Mouse (Mus musculus): ENCODE data around the gene Mastl. TPM values are rescaled to one million over a fixed set of nuclear protein-coding genes. Genes with fewer than 3 reads are reported as not detected.

The Mastl gene
- 11.8 TPM for polyA plus RNA-seq (2021)

DNA sequence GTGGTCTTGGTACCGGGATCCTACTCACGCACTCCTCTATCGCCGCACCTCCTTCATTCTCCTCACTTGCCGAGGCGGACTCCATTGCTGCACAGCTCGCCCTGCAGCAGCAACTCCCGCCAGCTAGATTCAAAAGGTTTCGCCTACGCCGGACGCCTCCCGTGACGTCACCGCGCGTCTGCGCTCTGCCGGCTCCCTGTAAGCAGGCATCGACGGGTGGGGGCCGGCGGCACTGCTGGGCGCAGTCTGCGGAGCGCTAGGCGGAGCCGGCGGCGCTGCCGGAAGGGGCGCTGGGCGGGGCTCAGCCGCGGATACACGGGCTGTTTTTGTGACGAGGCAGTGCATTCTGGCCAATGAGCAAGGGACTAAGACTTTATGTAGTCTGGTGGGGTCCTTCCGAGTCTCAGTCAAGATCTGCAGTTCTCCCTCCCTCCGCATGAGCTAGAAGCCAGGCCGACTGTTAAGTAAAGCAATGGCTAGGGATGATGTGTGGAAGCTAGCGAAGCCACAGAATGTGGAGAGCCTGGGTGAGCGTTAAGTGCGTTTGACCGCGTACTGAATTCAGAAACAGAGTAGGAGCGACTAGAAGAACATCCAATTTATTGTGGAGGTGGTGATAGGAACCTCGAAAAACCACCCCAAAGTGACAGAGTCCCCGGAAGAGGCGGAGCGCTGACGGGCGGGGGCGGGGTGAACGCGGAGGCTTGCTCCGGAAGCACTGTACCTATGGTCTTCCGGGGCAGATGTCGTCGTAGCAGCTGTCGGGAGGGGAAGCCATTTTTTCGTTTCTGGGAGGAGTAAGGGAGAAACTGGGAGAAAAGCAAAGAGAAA, at the start of gene Mastl, which contains the start of gene Yme1l1:
Gene Mastl, minus strand, starts transcription at position 248 of the 831 bp plus-strand sequence.
Gene Yme1l1, plus strand, starts transcription at position 593 of the 831 bp plus-strand sequence.
- ATAC-seq: peak; percentile 99
- CTCF ChIA-PET: interaction anchor here (1.6 kb wide), 1 partner anchor 14 kb away, joined by 6 read pairs; no protein-coding TSS in a partner anchor
- H3K27me3 ChIP-seq: no peaks in the 10 kb centered on the region
- in situ Hi-C loops (cut with MboI; ENCODE audit: low pct_unique_long_range_greater_than_20kb): loop anchor here (25.0 kb wide), 1 partner anchor 1306 kb away; no protein-coding TSS in a partner anchor
- peak; percentile 81 for DNase-seq (ENCODE audit: low read depth, low spot score)
- POLR2A ChIA-PET: interaction anchor here (0.9 to 1.0 kb wide), 2 partner anchors 9 to 84 kb away, joined by 3 to 4 read pairs; no protein-coding TSS in a partner anchor
- no peak for TF ChIP-seq CTCF (IDR thresholded peaks at IDR 0.05)

DNA sequence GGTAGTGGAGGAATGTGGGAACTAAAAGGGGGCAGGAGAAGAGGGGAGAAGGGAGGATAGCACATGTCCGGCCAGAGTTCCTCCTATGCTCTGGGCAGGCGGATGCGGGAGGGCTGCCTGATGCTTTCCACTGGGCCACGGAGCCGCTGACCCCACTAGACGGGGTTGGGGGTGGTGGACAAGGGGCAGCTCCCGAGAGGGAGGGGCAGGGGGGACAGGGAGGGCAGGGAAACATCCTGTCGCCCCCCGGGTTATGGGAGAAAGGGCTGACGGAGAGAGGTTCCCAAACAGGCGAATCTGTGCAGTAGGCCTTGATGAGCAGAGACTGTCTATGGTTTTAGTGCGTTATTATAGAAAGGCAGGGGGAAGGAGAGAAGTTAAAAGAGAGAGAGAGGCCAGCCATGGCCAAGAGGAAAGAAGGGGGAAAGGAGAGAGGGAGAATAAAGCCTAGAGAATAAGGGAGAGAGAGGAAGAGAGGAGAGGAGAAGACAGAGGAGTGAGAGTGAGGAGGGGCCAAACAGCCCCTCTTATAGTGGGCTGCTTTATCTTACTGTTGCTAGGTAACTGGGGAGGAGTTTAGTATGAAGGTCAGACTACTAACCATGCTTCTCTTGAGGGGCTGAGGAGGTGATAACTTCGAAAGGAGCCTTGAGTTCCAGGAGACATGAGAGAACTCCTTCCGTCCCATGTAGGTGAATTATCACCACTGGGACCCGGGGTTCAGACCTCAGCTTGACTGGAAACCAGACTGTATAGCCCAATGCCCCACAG, 47.3 kb upstream of the Mastl start:
- ATAC-seq (no peak), DNase-seq (ENCODE audit: low read depth, low spot score) (no peak)
- ChIA-PET CTCF (no interaction called here), POLR2A (no interaction called here)
- in situ Hi-C loops (cut with MboI; ENCODE audit: low pct_unique_long_range_greater_than_20kb): no loop called here
- no peaks in the 10 kb centered on the region for H3K27me3 ChIP-seq
- TF ChIP-seq CTCF (IDR thresholded peaks at IDR 0.05): no peak

DNA sequence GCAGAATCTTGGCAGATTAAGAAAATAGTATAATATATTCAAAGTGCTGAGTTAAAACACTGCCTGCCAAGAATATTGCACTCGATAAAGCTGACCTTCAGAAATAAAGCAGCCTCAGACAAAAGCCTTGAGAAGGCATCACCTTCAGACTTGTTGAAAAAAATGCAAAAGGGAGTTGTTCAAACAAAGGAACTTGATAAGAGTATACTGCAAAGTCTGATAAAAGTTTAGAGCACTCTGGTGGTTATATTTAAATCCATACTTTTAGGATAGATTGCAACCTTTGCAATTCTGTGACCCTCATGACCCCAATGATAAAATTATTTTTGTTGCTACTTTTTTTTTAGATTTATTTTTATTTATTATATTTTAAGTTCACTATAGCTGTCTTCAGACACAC, 45.2 kb upstream of the Mastl start:
- no peaks in the 10 kb centered on the region for H3K27me3 ChIP-seq
- no peak for DNase-seq (ENCODE audit: low read depth, low spot score)
- no peak for TF ChIP-seq CTCF (IDR thresholded peaks at IDR 0.05)
- ATAC-seq: no peak
- CTCF ChIA-PET: no interaction called here
- in situ Hi-C loops (cut with MboI; ENCODE audit: low pct_unique_long_range_greater_than_20kb): no loop called here
- POLR2A ChIA-PET: no interaction called here

DNA sequence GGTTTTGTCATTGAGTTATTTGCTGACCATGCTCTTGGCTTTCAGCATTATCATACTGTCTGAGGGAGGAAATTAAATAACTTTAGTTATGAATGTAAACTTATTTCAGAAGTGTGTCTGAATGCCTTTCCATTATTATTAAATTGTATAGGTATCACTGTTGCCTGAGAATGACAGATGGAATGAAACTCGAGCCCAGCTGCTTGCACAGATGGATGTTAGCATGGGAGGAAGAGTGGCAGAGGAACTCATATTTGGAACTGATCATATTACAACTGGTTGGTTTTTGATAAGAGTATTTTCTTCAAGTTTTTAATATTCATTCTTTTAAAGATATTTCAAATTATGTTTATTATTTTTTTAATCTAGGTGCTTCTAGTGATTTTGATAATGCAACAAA, 38.5 kb upstream of the Mastl start:
- ChIA-PET POLR2A (no interaction called here), CTCF (interaction anchor here (1.1 to 1.4 kb wide), 2 partner anchors 12 to 18 kb away, joined by 3 read pairs; no protein-coding TSS in a partner anchor)
- ATAC-seq: no peak
- in situ Hi-C loops (cut with MboI; ENCODE audit: low pct_unique_long_range_greater_than_20kb): no loop called here
- TF ChIP-seq CTCF (IDR thresholded peaks at IDR 0.05): no peak
- DNase-seq (ENCODE audit: low read depth, low spot score): no peak
- H3K27me3 ChIP-seq: no peaks in the 10 kb centered on the region

DNA sequence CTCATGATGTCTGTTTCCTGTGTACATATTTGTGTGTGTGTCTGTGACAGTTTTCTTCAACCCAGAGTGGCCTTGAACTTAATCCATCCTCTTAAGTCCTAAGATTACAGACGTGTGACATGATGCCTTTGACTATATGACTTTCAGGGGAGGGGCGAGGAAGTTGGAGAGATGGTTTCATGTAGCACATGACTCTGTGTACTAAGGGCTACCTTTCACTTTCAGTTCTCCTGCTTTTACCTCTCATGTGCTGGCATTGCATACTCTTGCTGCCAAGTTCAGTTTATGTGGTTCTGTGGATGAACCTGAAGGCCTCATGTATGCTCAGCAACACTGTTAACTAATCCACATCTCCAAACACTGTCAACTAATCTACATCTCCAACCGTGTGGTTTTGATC, 16.5 kb upstream of the Mastl start:
- DNase-seq (ENCODE audit: low read depth, low spot score) (no peak), ATAC-seq (no peak)
- H3K27me3 ChIP-seq: no peaks in the 10 kb centered on the region
- in situ Hi-C loops (cut with MboI; ENCODE audit: low pct_unique_long_range_greater_than_20kb): loop anchor here (25.0 kb wide), 1 partner anchor 1290 kb away; no protein-coding TSS in a partner anchor
- POLR2A ChIA-PET: no interaction called here
- CTCF ChIA-PET: no interaction called here
- no peak for TF ChIP-seq CTCF (IDR thresholded peaks at IDR 0.05)

DNA sequence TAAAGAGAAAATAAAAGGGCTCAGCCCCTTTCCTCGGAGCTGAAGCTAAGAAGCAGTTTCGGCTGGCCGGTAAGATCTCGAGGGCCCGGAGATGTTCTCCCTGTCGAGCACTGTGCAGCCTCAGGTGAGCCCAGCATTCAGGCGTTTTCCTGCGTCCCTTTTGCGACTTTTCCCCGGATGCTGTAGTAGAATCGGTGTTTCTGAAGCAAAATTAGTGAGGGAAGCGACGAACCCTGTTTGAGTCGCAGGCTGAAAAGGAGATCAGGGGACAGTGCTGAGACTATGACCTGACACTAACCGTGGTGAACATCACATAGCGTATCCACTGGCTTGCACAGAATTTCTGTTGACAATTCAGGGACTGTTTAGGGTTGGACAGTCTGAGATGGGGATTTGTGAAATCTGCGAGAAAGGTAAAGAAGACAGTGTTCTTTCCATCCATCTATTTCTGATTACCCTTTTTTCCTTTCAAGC, 821 bp upstream of the Mastl start:
- H3K27me3 ChIP-seq: no peaks in the 10 kb centered on the region
- in situ Hi-C loops (cut with MboI; ENCODE audit: low pct_unique_long_range_greater_than_20kb): loop anchor here (25.0 kb wide), 1 partner anchor 1306 kb away; no protein-coding TSS in a partner anchor
- ATAC-seq (no peak), DNase-seq (ENCODE audit: low read depth, low spot score) (no peak)
- CTCF ChIA-PET: no interaction called here
- TF ChIP-seq CTCF (IDR thresholded peaks at IDR 0.05): no peak
- POLR2A ChIA-PET: interaction anchor here (0.9 kb wide), 1 partner anchor 9 kb away, joined by 4 read pairs; no protein-coding TSS in a partner anchor

DNA sequence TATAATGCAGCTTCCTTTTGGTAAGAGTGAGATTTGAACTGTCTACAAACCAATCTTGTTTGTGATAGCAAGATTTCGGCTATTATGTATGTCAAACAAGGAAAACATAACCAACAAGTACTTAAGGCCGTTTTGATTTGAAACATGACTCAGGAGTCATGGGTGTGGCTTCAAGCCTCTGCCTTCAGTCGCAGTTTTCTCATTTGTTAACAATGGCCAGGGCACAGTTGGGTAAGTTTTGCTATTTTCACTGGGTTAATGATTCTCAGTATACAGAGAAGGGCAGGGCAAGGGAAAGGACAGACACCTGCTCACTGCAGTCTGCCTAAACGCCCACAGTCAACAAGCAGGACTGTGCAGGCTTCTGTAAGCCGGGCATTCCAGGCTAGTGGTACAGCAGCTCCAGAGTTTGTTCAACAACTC, 614 bp downstream of the Mastl start:
- in situ Hi-C loops (cut with MboI; ENCODE audit: low pct_unique_long_range_greater_than_20kb): loop anchor here (25.0 kb wide), 1 partner anchor 1307 kb away; no protein-coding TSS in a partner anchor
- ChIA-PET POLR2A (interaction anchor here (1.0 kb wide), 1 partner anchor 83 kb away, joined by 3 read pairs; no protein-coding TSS in a partner anchor), CTCF (interaction anchor here (0.8 to 1.6 kb wide), 2 partner anchors 12 to 14 kb away, joined by 3 to 6 read pairs; no protein-coding TSS in a partner anchor)
- DNase-seq (ENCODE audit: low read depth, low spot score) (peak; percentile 41), ATAC-seq (peak; percentile 67)
- no peak for TF ChIP-seq CTCF (IDR thresholded peaks at IDR 0.05)
- no peaks in the 10 kb centered on the region for H3K27me3 ChIP-seq

DNA sequence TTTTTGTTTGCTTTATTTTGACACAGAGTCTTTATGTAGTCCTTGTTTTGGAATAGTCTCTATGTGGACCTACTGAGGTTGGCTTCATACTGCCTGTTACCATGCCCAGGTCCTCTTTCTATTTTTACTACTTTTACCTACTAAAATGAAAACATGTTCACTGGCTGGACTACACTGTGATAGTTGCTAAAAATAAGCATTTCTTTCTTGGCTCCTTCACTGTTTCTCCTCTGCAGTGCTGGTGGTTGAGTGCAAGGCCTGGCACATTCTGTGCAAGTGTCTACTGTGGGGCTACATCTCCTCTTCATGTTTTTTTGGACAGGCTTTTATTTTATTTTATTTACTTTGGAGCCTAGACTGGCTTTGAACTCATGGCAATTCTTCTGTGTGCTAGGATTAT, 36.3 kb downstream of the Mastl start:
- ATAC-seq (no peak), DNase-seq (ENCODE audit: low read depth, low spot score) (no peak)
- in situ Hi-C loops (cut with MboI; ENCODE audit: low pct_unique_long_range_greater_than_20kb): no loop called here
- POLR2A ChIA-PET: no interaction called here
- H3K27me3 ChIP-seq: no peaks in the 10 kb centered on the region
- CTCF ChIA-PET: no interaction called here
- no peak for TF ChIP-seq CTCF (IDR thresholded peaks at IDR 0.05)

DNA sequence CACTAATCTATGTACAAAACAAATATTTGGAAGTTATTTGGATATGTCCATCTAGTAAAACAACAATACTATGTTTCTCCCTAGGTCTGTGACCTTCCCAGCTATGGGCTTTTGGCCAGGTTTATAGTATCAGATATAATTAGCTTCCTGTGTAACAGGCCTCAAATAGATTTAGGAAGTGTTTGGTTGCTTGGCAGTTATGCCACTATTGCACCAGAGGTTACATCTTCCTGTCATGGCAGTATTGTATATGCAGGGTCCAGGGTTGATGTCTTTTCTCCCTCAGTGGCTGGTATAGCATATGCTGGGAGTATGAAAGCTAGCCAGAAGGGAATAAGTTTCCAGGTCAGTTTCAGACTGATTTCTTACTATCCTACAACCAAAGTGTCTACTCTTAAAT, 53.6 kb downstream of the Mastl start:
- DNase-seq (ENCODE audit: low read depth, low spot score) (no peak), ATAC-seq (no peak)
- in situ Hi-C loops (cut with MboI; ENCODE audit: low pct_unique_long_range_greater_than_20kb): no loop called here

DNA sequence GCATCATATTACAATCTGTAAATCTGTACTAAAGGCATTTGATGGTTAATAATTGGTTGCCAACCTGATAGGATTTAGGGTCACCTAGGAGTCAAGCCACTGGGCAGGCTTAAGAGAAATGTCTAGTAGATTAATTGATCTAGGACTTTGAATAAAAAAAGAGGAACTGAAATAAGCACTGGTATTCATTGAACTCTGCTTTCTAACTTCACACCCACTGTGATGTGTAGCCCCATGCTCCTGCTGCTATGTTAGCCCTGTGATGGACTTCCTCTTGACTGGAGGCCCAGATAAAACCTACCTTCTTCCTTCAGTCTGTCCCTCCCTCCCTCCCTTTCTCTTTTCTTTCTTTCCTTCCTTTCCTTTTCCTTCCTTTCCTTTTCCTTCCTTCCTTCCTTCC, 58.8 kb downstream of the Mastl start:
- DNase-seq (ENCODE audit: low read depth, low spot score) (no peak), ATAC-seq (no peak)
- CTCF ChIA-PET: interaction anchor here (1.7 kb wide), 1 partner anchor 27 kb away, joined by 3 read pairs; no protein-coding TSS in a partner anchor
- POLR2A ChIA-PET: no interaction called here
- in situ Hi-C loops (cut with MboI; ENCODE audit: low pct_unique_long_range_greater_than_20kb): loop anchor here (5.0 kb wide), 1 partner anchor 55 kb away; the partner anchor contains the start of gene Abi1
- H3K27me3 ChIP-seq: no peaks in the 10 kb centered on the region
- TF ChIP-seq CTCF (IDR thresholded peaks at IDR 0.05): no peak

More for the DNA sequence above, 53.6 kb downstream of the Mastl start:
- H3K27me3 ChIP-seq: no peaks in the 10 kb centered on the region
- TF ChIP-seq CTCF (IDR thresholded peaks at IDR 0.05): no peak
- ChIA-PET CTCF (interaction anchor here (1.9 kb wide), 1 partner anchor 9 kb away, joined by 5 read pairs; no protein-coding TSS in a partner anchor), POLR2A (no interaction called here)
